In the genomic region with DNA sequence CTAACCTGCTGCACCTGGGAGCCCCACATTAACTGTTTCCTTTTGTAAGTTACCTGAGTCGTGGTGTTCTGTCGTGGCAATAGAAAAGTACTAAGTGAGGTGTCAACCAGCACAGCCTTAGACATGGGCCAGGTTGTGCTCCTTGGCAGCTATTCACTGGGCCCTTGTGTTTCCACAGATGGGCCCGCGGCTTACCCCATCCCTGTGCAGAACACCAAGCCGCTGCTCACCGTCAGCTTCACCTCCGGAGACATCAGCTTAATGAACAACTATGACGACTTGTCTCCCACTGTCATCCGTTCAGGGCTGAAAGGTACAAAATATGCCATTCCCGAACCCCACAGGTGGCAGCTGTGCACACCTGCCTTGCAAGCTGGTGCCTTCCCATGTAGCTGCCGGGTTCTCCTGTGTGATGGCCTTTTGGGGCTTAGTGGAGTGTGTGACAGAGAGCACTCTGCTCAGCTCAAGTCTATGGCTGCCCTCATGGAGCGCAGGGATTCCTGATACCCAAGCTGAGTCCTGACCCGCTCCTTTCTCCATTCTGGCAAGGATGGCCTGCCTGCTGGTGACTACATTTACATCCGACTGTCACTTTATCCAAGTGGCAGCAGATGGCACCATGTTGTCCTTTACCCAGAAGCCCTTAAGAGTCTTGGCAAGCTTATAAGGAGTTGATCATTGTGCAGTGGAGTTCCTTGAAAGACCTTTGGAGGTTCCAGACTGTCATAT, we compare ENCODE assay signal across 14 mouse cellular contexts. TPM values are rescaled to one million over a fixed set of nuclear protein-coding genes. Genes with fewer than 3 reads are reported as not detected.
A peak's percentile ranks its signal among the peaks of the same experiment; 100 is the strongest.
DNase-seq lines count a peak whose midpoint lies in the region; ATAC-seq lines count a peak whose summit lies in the region.
"Had no signal": no experiment of that assay in that cellular context is flagged by ENCODE, and none has a peak within 500 bp of the region (broad histone marks: within the 10 kb centered on the region; RNA-seq: fewer than 3 reads in every experiment).

No protein-coding gene starts in this region.

- intact Hi-C loops in left cerebral cortex, postnatal 4 days (cut with DNase I) = no loop called here
- intact Hi-C loops in left cerebral cortex, postnatal 25 days (cut with DNase I) = no loop called here

- ATAC-seq in cerebellum, adult (ENCODE audit: insufficient number of reproducible peaks, low FRiP score, low TSS enrichment) = peak; percentile 82
- 0 out of 2 replicates have a peak, but pooled peaks have one; percentile 3 for ATAC-seq in neutrophil, adult 5-6 weeks (ENCODE audit: extremely low read depth, insufficient number of reproducible peaks, low FRiP score, poor library complexity, severe bottlenecking)
- ATAC-seq: intestine, postnatal 0 days; liver, postnatal 0 days; midbrain, embryonic 16.5 days had no signal

- DNase-seq in cerebellum, postnatal 4 days (ENCODE audit: low spot score in 2 of 2) = no peak
- DNase-seq in left cerebral cortex, postnatal 4 days = peak; percentile 41
- DNase-seq in left cerebral cortex, postnatal 25 days (ENCODE audit: low spot score in 2 of 2) = no peak
- DNase-seq in cerebellum, adult 9-11 months = peak; percentile 87
- no peak for DNase-seq in ovary, adult 18-20 months (ENCODE audit: low spot score)
- DNase-seq in kidney, adult 8-10 months = no peak
- DNase-seq: adrenal gland, postnatal 10 days; heart, postnatal 4 days; liver, postnatal 0 days; thymus, postnatal 14 days had no signal

RNA-seq across cellular contexts. Expression of a gene that starts 55.0 kb away (rescaled TPM):
- 10 to 100 TPM; 76.6 to 85.7 TPM for total RNA-seq in left cerebral cortex, postnatal 4 days (2021)
- total RNA-seq in left cerebral cortex, postnatal 25 days (2021) = 10 to 100 TPM; 70.0 to 71.7 TPM
- total RNA-seq in neutrophil, adult 5-6 weeks (2017) = 3.7 and 5.5 TPM in 2 replicates

Comparison
In these comparisons a context has a peak if more than half of its experiments do, and no peak if none do; other contexts are left out.
1. DNase-seq: peak in left cerebral cortex, postnatal 4 days (single experiment) and cerebellum, adult 9-11 months (single experiment); none in cerebellum, postnatal 4 days (0 of 2), left cerebral cortex, postnatal 25 days (0 of 2), ovary, adult 18-20 months (single experiment) and kidney, adult 8-10 months (0 of 2).
2. RNA of a gene that starts 55.0 kb away (total RNA-seq): 76.6 to 85.7 TPM in left cerebral cortex, postnatal 4 days and 70.0 to 71.7 TPM in left cerebral cortex, postnatal 25 days; 3.7 to 5.5 TPM in neutrophil, adult 5-6 weeks; every median in the first group is over 10 times any median in the second.